Mouse (Mus musculus) left cerebral cortex, postnatal 14 days (tissue): ENCODE results near the gene Tpst2. TPM values are rescaled to one million over a fixed set of nuclear protein-coding genes. Genes with fewer than 3 reads are reported as not detected.

Experiments
- DNase-seq, 2 experiments: peaks; one replicate each; pipeline ENCODE4 v3.0.0; 2021 to 2022; ENCODE audit warnings: low spot score in 2 of 2, mixed read lengths in 1 of 2
- intact Hi-C: fragments of 180-260 bp; cut with DNase I; formaldehyde crosslinking; loops from one replicate; pipeline ENCODE4 v1.15.1; 2025
- total RNA-seq, 2 experiments: library from RNA; stranded (reverse); gene quantifications; 2 replicates each; pipeline ENCODE4 v1.2.3; 2021

Gene Tpst2
- total RNA-seq, 2 experiments from 2014 or later, result 41.3 to 42.9 TPM

DNA sequence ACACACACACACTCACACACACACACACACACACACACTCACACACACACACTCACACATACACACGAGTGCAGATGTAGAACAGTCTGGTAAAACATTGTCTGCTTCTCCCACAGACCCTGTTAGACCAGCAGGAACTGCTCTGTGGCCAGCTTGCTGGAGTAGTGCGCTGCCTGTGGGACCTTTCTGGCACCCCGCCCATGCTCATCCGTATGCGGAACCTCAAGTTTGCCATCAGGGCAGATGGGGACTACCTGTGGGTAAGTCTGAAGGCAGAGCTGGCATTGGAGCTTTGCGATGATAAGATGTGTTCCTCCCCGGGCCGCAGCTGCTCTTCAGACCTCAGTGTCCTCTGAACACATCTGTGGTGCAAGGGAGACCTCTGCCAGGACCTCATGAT is 72.7 kb downstream of the Tpst2 start:
- intact Hi-C loops, result loop anchor here (5.0 kb wide), 1 partner anchor 43 kb away; the partner anchor contains the start of gene Asphd2
- no peak for DNase-seq

DNA sequence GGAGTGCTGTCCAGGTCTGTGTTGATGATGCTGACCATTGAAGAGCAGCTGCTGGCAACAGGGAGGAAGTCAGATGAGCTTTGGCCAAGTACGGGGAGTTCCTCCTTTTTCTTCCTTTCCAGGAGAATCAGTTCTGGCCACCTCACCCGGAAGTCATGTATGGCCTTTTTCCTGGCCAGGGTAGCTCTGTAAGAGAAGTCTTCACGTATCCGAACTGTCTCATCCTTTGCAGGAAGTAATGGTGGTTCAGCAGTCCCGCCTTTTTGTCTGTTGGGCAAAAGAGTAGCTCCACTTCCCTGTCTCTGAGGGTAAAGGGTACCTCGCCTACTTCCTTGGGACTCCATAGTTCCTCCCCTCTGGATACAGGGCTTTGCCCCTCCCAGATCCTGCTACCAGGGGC is 79.0 kb downstream of the Tpst2 start:
- DNase-seq, result no peak
- intact Hi-C loops, result no loop called here

DNA sequence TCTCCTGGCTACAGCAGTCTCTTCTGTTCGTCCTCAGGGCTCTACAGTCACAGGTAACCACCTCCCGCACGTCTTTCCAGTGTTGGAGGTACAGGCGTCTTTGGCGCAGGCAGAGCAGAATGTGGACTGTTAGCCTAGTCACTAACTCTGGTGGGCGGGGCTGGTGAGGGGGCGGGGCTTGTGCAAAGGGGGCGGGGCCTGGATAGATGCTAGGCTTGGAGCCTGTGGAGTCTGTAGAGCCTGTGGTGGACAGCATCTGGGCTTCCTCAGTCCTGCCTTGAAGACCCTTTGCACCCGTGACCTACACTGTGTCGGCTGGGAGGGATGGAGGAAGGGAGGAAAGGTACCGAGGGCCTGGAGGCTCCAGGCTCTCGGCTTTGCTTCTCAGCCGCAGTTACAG is 79.4 kb downstream of the Tpst2 start, which contains the start of gene Gm6583:
TSS of gene Gm6583 (minus strand) at position 124 of the 400 bp plus-strand sequence.
- DNase-seq, result no peak
- intact Hi-C loops, result no loop called here

GRCm38 (mm10) chr5:112356322-112356721 is 79.8 kb downstream of the Tpst2 start:
- intact Hi-C loops, result no loop called here

GRCm38 (mm10) chr5:112359520-112359919 is 83.0 kb downstream of the Tpst2 start:
- DNase-seq, result no peak
- intact Hi-C loops, result no loop called here

More at GRCm38 (mm10) chr5:112356322-112356721, 79.8 kb downstream of the Tpst2 start:
- DNase-seq, result no peak

DNA sequence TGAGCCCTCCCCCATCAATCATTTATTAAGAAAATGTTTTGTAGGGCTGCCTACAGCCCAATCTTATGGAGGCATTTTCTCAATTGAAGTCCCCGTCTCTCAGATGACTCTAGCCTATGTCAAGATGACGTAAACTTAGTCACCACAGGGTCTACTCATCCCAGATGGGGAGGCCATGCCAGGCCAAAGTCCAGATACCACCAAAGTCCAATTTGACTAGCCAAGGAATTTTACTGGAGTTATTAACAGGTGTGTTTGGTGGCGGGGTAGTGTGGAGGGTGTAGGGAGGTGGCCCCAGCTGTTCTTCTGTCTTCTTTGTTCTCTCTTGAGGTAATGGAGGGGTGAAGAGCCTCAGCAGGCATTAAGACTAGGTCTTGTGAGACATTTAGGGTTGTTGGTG is 83.6 kb downstream of the Tpst2 start:
- no peak for DNase-seq
- intact Hi-C loops, result no loop called here

DNA sequence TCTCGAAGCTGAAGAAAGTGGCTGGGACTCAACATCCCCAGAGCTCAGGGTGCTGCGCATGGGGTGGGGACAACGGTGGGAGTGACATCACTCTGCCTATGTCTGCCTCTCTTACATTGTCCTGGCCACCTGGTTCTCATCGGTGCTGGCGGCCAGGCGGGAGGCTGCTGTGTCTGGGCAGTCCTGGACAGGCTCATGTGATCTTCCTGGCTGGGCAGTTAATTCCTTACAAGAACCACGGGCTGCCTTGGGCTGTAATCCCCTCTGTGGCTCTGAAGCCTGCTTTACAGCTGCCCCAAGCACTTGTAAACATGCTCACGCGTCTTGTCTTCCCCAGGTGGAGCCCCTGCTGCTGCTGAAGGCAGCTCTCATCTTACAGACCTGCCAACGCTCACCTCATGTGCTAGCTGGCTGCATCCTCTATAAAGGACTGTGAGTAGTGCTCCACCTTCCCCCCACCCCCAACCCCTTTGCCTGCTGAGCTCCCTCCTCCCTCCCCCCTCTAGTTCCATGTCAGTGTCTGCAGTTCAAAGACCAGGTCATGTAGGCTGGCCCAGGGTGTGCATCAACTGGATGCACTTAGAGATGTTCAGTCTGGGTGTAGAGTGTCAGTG is 87.8 kb downstream of the Tpst2 start:
- no peak for DNase-seq
- intact Hi-C loops, result no loop called here

Other genes with a start within 250 kb of the Tpst2 start
- 1 to 10 TPM; 1.2 to 1.5 TPM for gene Cryba4, start 24.2 kb upstream of the Tpst2 start, total RNA-seq
- 10 to 100 TPM; 12.9 to 14.5 TPM for gene Crybb1, start 20.9 kb upstream of the Tpst2 start, total RNA-seq
- gene Tfip11, start 49.7 kb downstream of the Tpst2 start, total RNA-seq, result 10 to 100 TPM; 37.1 to 37.9 TPM
- 10 to 100 TPM; 21.6 to 23.0 TPM for gene Srrd, start 66.3 kb downstream of the Tpst2 start, total RNA-seq
- 10 to 100 TPM; 30.0 to 32.7 TPM for gene Hps4, start 66.4 kb downstream of the Tpst2 start, total RNA-seq
- not detected for gene Gm6583, start 79.3 kb downstream of the Tpst2 start, total RNA-seq
- 100 to 1,000 TPM; 164 to 171 TPM for gene Asphd2, start 118.2 kb downstream of the Tpst2 start, total RNA-seq
- not detected for gene Gm6588, start 172.7 kb downstream of the Tpst2 start, total RNA-seq